Mouse (Mus musculus) stomach, postnatal 0 days (tissue): ENCODE data around the gene Vill. TPM values are rescaled to one million over a fixed set of nuclear protein-coding genes. Genes with fewer than 3 reads are reported as not detected.

Source experiments
- ATAC-seq: fragments of 200-750 bp; cut with Nextera tagmentation; 2 replicates; pipeline ENCODE4 v1.8.0; 2017; ENCODE audit not compliant: low FRiP score, low TSS enrichment
- DNase-seq: peaks from one replicate; pipeline ENCODE4 v3.0.0-alpha.2; 2016; ENCODE audit warnings: low spot score
- H3K27ac ChIP-seq: fragments of 300-500 bp; sonication (generic); replicated peaks from 2 replicates; pipeline ENCODE4 v1.5.1; 2014; ENCODE audit warnings: mild to moderate bottlenecking, control low read depth
- H3K27me3 ChIP-seq: fragments of 300-500 bp; sonication (generic); 2 replicates; pipeline ENCODE4 v1.6.1; 2014; ENCODE audit warnings: low read length; ENCODE audit not compliant: control insufficient read depth, insufficient read depth
- H3K36me3 ChIP-seq: fragments of 300-500 bp; sonication (generic); 2 replicates; pipeline ENCODE4 v1.6.1; 2014; ENCODE audit warnings: low read length, mixed read lengths; ENCODE audit not compliant: control insufficient read depth, insufficient read depth
- H3K4me1 ChIP-seq: fragments of 300-500 bp; sonication (generic); replicated peaks from 2 replicates; pipeline ENCODE4 v1.6.1; 2014; ENCODE audit warnings: antibody characterized with exemption; ENCODE audit not compliant: control insufficient read depth, insufficient read depth
- H3K4me2 ChIP-seq: fragments of 300-500 bp; sonication (generic); replicated peaks from 2 replicates; pipeline ENCODE4 v1.6.1; 2014; ENCODE audit warnings: low read depth, mild to moderate bottlenecking, control low read depth, moderate library complexity
- H3K4me3 ChIP-seq: fragments of 300-500 bp; sonication (generic); 2 replicates; pipeline ENCODE4 v1.5.1; 2014; ENCODE audit warnings: low read depth, low read length, control low read depth
- H3K9ac ChIP-seq: fragments of 300-500 bp; sonication (generic); 2 replicates; pipeline ENCODE4 v1.6.1; 2014; ENCODE audit warnings: mild to moderate bottlenecking, low read length, control low read depth, mixed read lengths
- H3K9me3 ChIP-seq: fragments of 300-500 bp; sonication (generic); 2 replicates; pipeline ENCODE4 v1.6.1; 2016; ENCODE audit warnings: low read length; ENCODE audit not compliant: control insufficient read depth
- CTCF ChIP-seq: IDR thresholded peaks from 2 replicates; pipeline ENCODE4 v1.5.1; 2016; ENCODE audit warnings: antibody characterized with exemption, low read depth, mild to moderate bottlenecking, moderate library complexity
- EP300 ChIP-seq: optimal IDR thresholded peaks from 2 replicates; pipeline ENCODE3; 2016; ENCODE audit warnings: antibody characterized with exemption
- WGBS: fragments of 180-500 bp; shearing (Covaris S2); extraction: QIAGEN DNeasy Blood & Tissue Kit; methylation state at CpG from one replicate; pipeline ENCODE4 v1.1.7; 2014; 5-methylcytosine and 5-hydroxymethylcytosine counted together
- polyA plus RNA-seq: library from polyadenylated mRNA; unstranded; fragments of >200 nt; fragmentation: Nextera tagmentation; extraction: Ambion mirVana; gene quantifications from 2 replicates; pipeline ENCODE4 v1.2.1, GENCODE M21; 2015

Vill gene
- polyA plus RNA-seq: 55.0 and 61.3 TPM in 2 replicates

GRCm38 (mm10) chr9:119052154-119052944 lies at the start of gene Vill:
TSS of gene Vill (plus strand) at chr9:119052778.
- Histone ChIP-seq H3K36me3 (no peaks in the 10 kb centered on the region), H3K4me3 (peak within 1 kb of the TSS; percentile 47), H3K27ac (peak within 1 kb of the TSS; percentile 88), H3K4me2 (peak within 1 kb of the TSS; percentile 59), H3K9me3 (no peaks in the 10 kb centered on the region), H3K9ac (peak within 1 kb of the TSS; percentile 69), H3K4me1 (peaks cover 2% of the 10 kb centered on the region; the same call in 1 of the 2 replicates), H3K27me3 (no peaks in the 10 kb centered on the region)
- DNase-seq (peak; percentile 91), ATAC-seq (peak; percentile 89)
- no peak for TF ChIP-seq EP300
- TF ChIP-seq CTCF: 0 out of 2 replicates have a peak, but pooled peaks have one; percentile 1
- 10% methylated on average over 22 of the region's 22 CpGs for WGBS

DNA sequence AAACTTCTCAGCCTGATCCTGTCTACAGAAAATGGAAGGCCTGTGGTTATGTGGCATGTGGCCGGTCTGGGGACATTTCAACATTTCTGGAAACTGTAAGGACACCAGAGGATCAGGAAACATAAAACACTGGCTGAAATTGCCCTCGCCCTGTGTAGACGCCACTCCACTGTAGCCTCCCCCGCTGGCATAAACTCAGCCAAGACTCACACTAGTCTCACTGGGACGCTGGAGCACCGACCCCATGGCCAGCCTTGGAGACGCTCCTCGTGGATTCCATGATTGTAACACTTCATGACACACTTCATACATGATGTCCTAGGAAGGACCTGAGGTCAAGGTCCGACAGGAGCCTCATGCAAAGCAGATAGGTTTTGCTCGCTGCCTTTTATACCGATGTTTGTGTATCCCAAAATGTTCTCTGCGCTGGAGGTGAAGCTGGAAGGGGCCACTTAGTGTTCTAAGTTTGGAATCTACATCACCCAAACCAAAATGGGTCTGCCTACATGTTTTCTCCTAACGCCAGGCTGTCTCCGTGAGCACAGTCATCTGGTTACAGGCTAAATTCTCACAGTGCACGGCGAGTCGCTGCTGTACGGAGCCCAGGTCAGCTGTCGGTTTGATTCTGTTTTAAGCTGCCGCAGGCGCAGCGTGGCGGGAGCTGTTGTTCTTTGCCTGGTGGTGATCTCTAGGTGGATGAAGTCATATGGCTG lies 48.4 kb upstream of the Vill start:
- Histone ChIP-seq H3K9me3 (no peaks in the 10 kb centered on the region), H3K36me3 (no peaks in the 10 kb centered on the region), H3K4me3 (no peak overlapping the region), H3K9ac (no peak overlapping the region), H3K4me2 (no peak overlapping the region), H3K4me1 (0 out of 2 replicates have a peak, but pooled peaks cover 4% of the 10 kb centered on the region), H3K27me3 (no peaks in the 10 kb centered on the region), H3K27ac (no peak overlapping the region)
- DNase-seq (no peak), ATAC-seq (no peak)
- TF ChIP-seq CTCF: no peak
- TF ChIP-seq EP300: no peak
- 86% methylated on average over 23 of the region's 23 CpGs for WGBS

DNA sequence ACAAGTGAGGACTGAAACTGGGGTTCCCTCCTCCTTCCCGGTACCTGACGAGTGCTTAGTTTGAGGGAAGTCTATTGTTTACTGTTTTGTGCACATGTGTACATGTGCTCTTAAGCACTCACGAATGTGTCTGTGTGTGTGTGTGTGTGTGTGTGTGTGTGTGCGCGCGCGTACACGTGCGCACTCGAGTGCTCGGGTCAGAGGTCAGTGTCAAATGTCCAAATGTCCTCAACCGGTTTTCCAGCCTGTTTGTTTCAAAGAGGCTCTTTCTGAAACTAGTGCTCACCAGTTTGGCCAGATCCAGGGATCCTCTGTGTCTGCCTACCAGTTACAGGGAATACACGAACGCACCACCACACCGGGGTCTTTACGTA lies 47.9 kb upstream of the Vill start:
- H3K27ac ChIP-seq: no peak overlapping the region
- no peak overlapping the region for H3K4me3 ChIP-seq
- DNase-seq: no peak
- H3K9me3 ChIP-seq: no peaks in the 10 kb centered on the region
- H3K4me1 ChIP-seq: 0 out of 2 replicates have a peak, but pooled peaks cover 4% of the 10 kb centered on the region
- no peaks in the 10 kb centered on the region for H3K36me3 ChIP-seq
- H3K4me2 ChIP-seq: no peak overlapping the region
- ATAC-seq: no peak
- 86% methylated on average over 16 of the region's 16 CpGs for WGBS
- H3K9ac ChIP-seq: no peak overlapping the region
- no peaks in the 10 kb centered on the region for H3K27me3 ChIP-seq
- TF ChIP-seq EP300 (no peak), CTCF (no peak)

GRCm38 (mm10) chr9:119005303-119006029 lies 47.1 kb upstream of the Vill start:
- WGBS: 70% methylated on average over 15 of the region's 15 CpGs
- Histone ChIP-seq H3K4me1 (0 out of 2 replicates have a peak, but pooled peaks cover 4% of the 10 kb centered on the region), H3K36me3 (no peaks in the 10 kb centered on the region), H3K9me3 (no peaks in the 10 kb centered on the region), H3K27ac (no peak overlapping the region), H3K4me3 (no peak overlapping the region), H3K27me3 (no peaks in the 10 kb centered on the region), H3K4me2 (no peak overlapping the region), H3K9ac (no peak overlapping the region)
- TF ChIP-seq CTCF (no peak), EP300 (no peak)
- DNase-seq (no peak), ATAC-seq (no peak)

DNA sequence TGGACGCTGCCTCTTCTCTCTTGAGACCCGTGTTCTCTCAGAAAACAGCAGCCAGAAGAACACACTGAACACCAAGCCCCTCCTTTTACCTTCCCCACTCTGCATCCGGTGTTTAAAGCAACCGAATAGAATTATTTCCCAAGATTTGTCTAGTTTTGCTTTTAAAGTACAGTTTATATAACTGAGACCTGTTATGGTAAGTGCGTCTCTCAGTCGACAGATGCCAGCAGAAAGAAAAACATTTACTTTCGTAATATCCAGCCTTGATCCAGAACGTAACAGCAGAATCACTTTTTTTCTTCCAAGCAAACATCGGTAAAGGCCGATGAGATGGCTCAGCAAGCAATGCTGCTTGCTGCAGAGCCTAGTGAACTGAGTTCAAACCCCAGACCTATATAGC lies 45.3 kb upstream of the Vill start:
- ATAC-seq (no peak), DNase-seq (no peak)
- H3K27me3 ChIP-seq: no peaks in the 10 kb centered on the region
- no peaks in the 10 kb centered on the region for H3K4me1 ChIP-seq
- 0 out of 2 replicates have a peak overlapping the region, but pooled peaks have one; percentile 5 for H3K27ac ChIP-seq
- H3K36me3 ChIP-seq: no peaks in the 10 kb centered on the region
- 29% methylated on average over 10 of the region's 10 CpGs for WGBS
- TF ChIP-seq EP300 (no peak), CTCF (no peak)
- H3K9ac ChIP-seq: no peak overlapping the region
- no peaks in the 10 kb centered on the region for H3K9me3 ChIP-seq
- no peak overlapping the region for H3K4me2 ChIP-seq
- H3K4me3 ChIP-seq: no peak overlapping the region
